Comparison of ENCODE assay signal across 14 mouse cellular contexts in genomic region chr16:52189103-52189502, GRCm38 (mm10).
A peak's percentile ranks its signal among the peaks of the same experiment; 100 is the strongest.
DNase-seq lines count a peak whose midpoint lies in the region; ATAC-seq and TF ChIP-seq lines count a peak whose summit lies in the region.
"Had no signal": no experiment of that assay in that cellular context is flagged by ENCODE, and none has a peak within 500 bp of the region (broad histone marks: within the 10 kb centered on the region; RNA-seq: fewer than 3 reads in every experiment).

No protein-coding gene starts in this region.

- peak; percentile 37 for TF ChIP-seq CTCF in heart, postnatal 0 days (IDR thresholded peaks at IDR 0.05; ENCODE audit: low read depth)
- TF ChIP-seq CTCF in lung, postnatal 0 days (IDR thresholded peaks at IDR 0.05): peak; percentile 57
- TF ChIP-seq CTCF in forebrain, postnatal 0 days (IDR thresholded peaks at IDR 0.05; ENCODE audit: low read depth): peak; percentile 67

- 92% methylated on average over 2 of the region's 2 CpGs for WGBS in heart, postnatal 0 days
- 85% methylated on average over 1 of the region's 2 CpGs for WGBS in lung, postnatal 0 days
- 46% methylated on average over 1 of the region's 2 CpGs for WGBS in forebrain, postnatal 0 days

- ATAC-seq in heart, postnatal 0 days (ENCODE audit: insufficient read depth, low read depth): no peak
- ATAC-seq in lung, postnatal 0 days: no peak
- ATAC-seq in forebrain, postnatal 0 days: peak; percentile 40; the same call in 1 of the 2 replicates
- no peak for ATAC-seq in erythroid progenitor cell, adult 5-6 weeks (replicated peaks; ENCODE audit: low FRiP score, poor library complexity, severe bottlenecking)

- no peak overlapping the region for H3K9ac ChIP-seq in heart, postnatal 0 days (replicated peaks; ENCODE audit: low read depth, low read length)
- H3K9ac ChIP-seq in lung, postnatal 0 days (replicated peaks; ENCODE audit: low read depth): no peak overlapping the region
- no peak overlapping the region for H3K9ac ChIP-seq in forebrain, postnatal 0 days
- H3K9ac ChIP-seq: embryonic facial prominence, embryonic 12.5 days; liver, embryonic 14.5 days had no signal

- H3K27me3 ChIP-seq in heart, postnatal 0 days (ENCODE audit: control insufficient read depth, insufficient read depth, low read length): no peaks in the 10 kb centered on the region
- H3K27me3 ChIP-seq in lung, postnatal 0 days (replicated peaks; ENCODE audit: insufficient read depth, low read length): no peaks in the 10 kb centered on the region
- no peaks in the 10 kb centered on the region for H3K27me3 ChIP-seq in forebrain, postnatal 0 days (ENCODE audit: insufficient read depth, low read length)
- H3K27me3 ChIP-seq: embryonic facial prominence, embryonic 12.5 days had no signal

- H3K36me3 ChIP-seq in heart, postnatal 0 days (replicated peaks; ENCODE audit: control insufficient read depth, insufficient read depth, low read length): peaks cover 55% of the 10 kb centered on the region
- peaks cover 24% of the 10 kb centered on the region for H3K36me3 ChIP-seq in lung, postnatal 0 days (ENCODE audit: insufficient read depth, low read length)
- H3K36me3 ChIP-seq in forebrain, postnatal 0 days (ENCODE audit: insufficient read depth): peaks cover 6% of the 10 kb centered on the region

- H3K27ac ChIP-seq in heart, postnatal 0 days (ENCODE audit: low read depth): no peak overlapping the region
- no peak overlapping the region for H3K27ac ChIP-seq in lung, postnatal 0 days (ENCODE audit: low read length)
- no peak overlapping the region for H3K27ac ChIP-seq in forebrain, postnatal 0 days (ENCODE audit: low read depth, low read length)
- H3K27ac ChIP-seq: embryonic facial prominence, embryonic 12.5 days; liver, embryonic 14.5 days had no signal

- DNase-seq in heart, postnatal 0 days (ENCODE audit: low spot score): no peak
- no peak for DNase-seq in heart, postnatal 10 days
- no peak for DNase-seq in lung, postnatal 0 days (ENCODE audit: low spot score)
- DNase-seq in lung, adult 18-20 months: no peak
- DNase-seq in forebrain, postnatal 0 days: no peak
- DNase-seq in spleen, postnatal 14 days (ENCODE audit: low spot score in 2 of 2): no peak
- no peak for DNase-seq in Muller cell, postnatal 12 days (ENCODE audit: inconsistent ontology term)
- DNase-seq: adrenal gland, adult 2 months; cerebellum, postnatal 25 days; kidney, adult 2 months; thymus, adult 18-20 months had no signal

- TF ChIP-seq EP300 in heart, postnatal 0 days (IDR thresholded peaks at IDR 0.05; ENCODE audit: low read depth): no peak
- no peak for TF ChIP-seq EP300 in lung, postnatal 0 days (IDR thresholded peaks at IDR 0.05)

- H3K4me1 ChIP-seq in heart, postnatal 0 days (ENCODE audit: control insufficient read depth, insufficient read depth): no peaks in the 10 kb centered on the region
- no peaks in the 10 kb centered on the region for H3K4me1 ChIP-seq in lung, postnatal 0 days (ENCODE audit: insufficient read depth, low read depth, low read length)
- no peaks in the 10 kb centered on the region for H3K4me1 ChIP-seq in forebrain, postnatal 0 days (ENCODE audit: insufficient read depth)
- H3K4me1 ChIP-seq: embryonic facial prominence, embryonic 12.5 days had no signal

- H3K4me2 ChIP-seq in heart, postnatal 0 days (ENCODE audit: low read depth, low read length): no peak overlapping the region
- no peak overlapping the region for H3K4me2 ChIP-seq in lung, postnatal 0 days (replicated peaks; ENCODE audit: low read depth, low read length)
- no peak overlapping the region for H3K4me2 ChIP-seq in forebrain, postnatal 0 days (ENCODE audit: low read depth)
- H3K4me2 ChIP-seq: embryonic facial prominence, embryonic 12.5 days had no signal

- no peaks in the 10 kb centered on the region for H3K9me3 ChIP-seq in heart, postnatal 0 days (replicated peaks; ENCODE audit: control insufficient read depth, low read length)
- H3K9me3 ChIP-seq in lung, postnatal 0 days (ENCODE audit: low read length): no peaks in the 10 kb centered on the region
- H3K9me3 ChIP-seq in forebrain, postnatal 0 days (ENCODE audit: low read length): no peaks in the 10 kb centered on the region
- H3K9me3 ChIP-seq: embryonic facial prominence, embryonic 12.5 days had no signal

- intact Hi-C loops in heart, postnatal 10 days (cut with DNase I): no loop called here

- H3K4me3 ChIP-seq in heart, postnatal 0 days (ENCODE audit: low read depth, low read length): no peak overlapping the region
- H3K4me3 ChIP-seq in lung, postnatal 0 days (ENCODE audit: low read depth, low read length): no peak overlapping the region
- no peak overlapping the region for H3K4me3 ChIP-seq in forebrain, postnatal 0 days (ENCODE audit: low read depth, low read length)
- H3K4me3 ChIP-seq: embryonic facial prominence, embryonic 12.5 days had no signal
